Mouse (Mus musculus) MEL (cell line): Measurements from ENCODE around the gene Enpp4. TPM values are rescaled to one million over a fixed set of nuclear protein-coding genes. Genes with fewer than 3 reads are reported as not detected.

ENCODE experiments used
- DNase-seq: peaks from one replicate; pipeline ENCODE4 v3.0.0; 2011; ENCODE audit warnings: low read depth, low spot score
- H3K27ac ChIP-seq: 2 replicates; pipeline ENCODE4 v1.5.1; 2012; ENCODE audit warnings: low read depth, mild to moderate bottlenecking, control low read depth, low read length, moderate library complexity; ENCODE audit not compliant: control insufficient read depth
- H3K27me3 ChIP-seq, 2 experiments: fragments of 150-350 bp in 1 of 2; sonication (generic) in 1 of 2; 2 replicates each; pipeline ENCODE4 v1.6.1; 2012; ENCODE audit warnings: low read length in 2 of 2, mild to moderate bottlenecking in 2 of 2, improper control_type of control experiment in 1 of 2, moderate library complexity in 1 of 2; ENCODE audit not compliant: insufficient read depth in 2 of 2, control insufficient read depth in 1 of 2
- H3K36me3 ChIP-seq, 2 experiments: 2 replicates each; pipeline ENCODE4 v1.6.1; 2012 to 2014; ENCODE audit warnings: low read length in 2 of 2, improper control_type of control experiment in 1 of 2, inconsistent platforms in 1 of 2, mild to moderate bottlenecking in 1 of 2; ENCODE audit not compliant: insufficient read depth in 2 of 2, control insufficient read depth in 1 of 2
- H3K4me1 ChIP-seq, 2 experiments: fragments of 150-350 bp in 1 of 2; sonication (generic) in 1 of 2; 2 replicates each; pipeline ENCODE4 v1.6.1; 2012; ENCODE audit warnings: low read length in 2 of 2, improper control_type of control experiment in 1 of 2, mild to moderate bottlenecking in 1 of 2; ENCODE audit not compliant: insufficient read depth in 2 of 2, control insufficient read depth in 1 of 2
- H3K4me3 ChIP-seq, 2 experiments: fragments of 150-350 bp in 1 of 2; sonication (generic) in 1 of 2; 2 replicates each; pipeline ENCODE4 v1.5.1; 2012; ENCODE audit warnings: low read depth in 2 of 2, low read length in 2 of 2, mild to moderate bottlenecking in 2 of 2, moderate library complexity in 2 of 2, control low read depth in 1 of 2, improper control_type of control experiment in 1 of 2; ENCODE audit not compliant: control insufficient read depth in 1 of 2, insufficient read depth in 1 of 2
- H3K79me2 ChIP-seq: 2 replicates; pipeline ENCODE4 v1.6.1; 2012; ENCODE audit warnings: mild to moderate bottlenecking, low read length, moderate library complexity; ENCODE audit not compliant: control insufficient read depth, poor library complexity, insufficient read depth
- H3K9ac ChIP-seq: 2 replicates; pipeline ENCODE4 v1.6.1; 2012; ENCODE audit warnings: low read depth, mild to moderate bottlenecking, control low read depth, low read length, moderate library complexity; ENCODE audit not compliant: control insufficient read depth, poor library complexity, severe bottlenecking
- H3K9me3 ChIP-seq: fragments of 150-350 bp; sonication (generic); replicated peaks from 2 replicates; pipeline ENCODE4 v1.6.1; 2012; ENCODE audit warnings: mild to moderate bottlenecking, low read length, improper control_type of control experiment, moderate library complexity; ENCODE audit not compliant: insufficient read depth
- CHD1 ChIP-seq: IDR thresholded peaks from 2 replicates; pipeline ENCODE4 v1.6.1; 2012; ENCODE audit warnings: low read depth, mild to moderate bottlenecking, inconsistent platforms, low read length, improper control_type of control experiment
- CHD2 ChIP-seq: IDR thresholded peaks from 2 replicates; pipeline ENCODE4 v1.6.1; 2011; ENCODE audit warnings: low read length, improper control_type of control experiment
- E2F4 ChIP-seq: IDR thresholded peaks from 2 replicates; pipeline ENCODE4 v1.6.1; 2011; ENCODE audit warnings: low read depth, low read length, improper control_type of control experiment, borderline replicate concordance
- ELF1 ChIP-seq: IDR thresholded peaks from 2 replicates; pipeline ENCODE4 v1.6.1; 2014; ENCODE audit warnings: low read depth, mild to moderate bottlenecking, inconsistent platforms, low read length, improper control_type of control experiment, moderate library complexity
- EP300 ChIP-seq, 2 experiments: IDR thresholded peaks; 2 replicates each; pipeline ENCODE4 v1.6.1; 2011; ENCODE audit warnings: improper control_type of control experiment in 2 of 2, low read length in 2 of 2, low read depth in 1 of 2, mild to moderate bottlenecking in 1 of 2
- ETS1 ChIP-seq: IDR thresholded peaks from 2 replicates; pipeline ENCODE4 v1.6.1; 2012; ENCODE audit warnings: low read depth, mild to moderate bottlenecking, inconsistent platforms, low read length, improper control_type of control experiment, moderate library complexity
- GABPA ChIP-seq: IDR thresholded peaks from 2 replicates; pipeline ENCODE4 v1.6.1; 2012; ENCODE audit warnings: low read depth, mild to moderate bottlenecking, inconsistent platforms, low read length, improper control_type of control experiment, moderate library complexity
- GATA1 ChIP-seq: IDR thresholded peaks from 2 replicates; pipeline ENCODE4 v1.6.1; 2011; ENCODE audit warnings: low read depth, low read length, improper control_type of control experiment
- HCFC1 ChIP-seq: IDR thresholded peaks from 2 replicates; pipeline ENCODE4 v1.6.1; 2012; ENCODE audit warnings: low read depth, mild to moderate bottlenecking, inconsistent platforms, low read length, improper control_type of control experiment, moderate library complexity
- JUND ChIP-seq: IDR thresholded peaks from 2 replicates; pipeline ENCODE4 v1.6.1; 2011; ENCODE audit warnings: low read depth, mild to moderate bottlenecking, improper control_type of control experiment, low read length
- KAT2A ChIP-seq: conservative IDR thresholded peaks from 2 replicates; pipeline ENCODE4 v1.6.1; 2012; ENCODE audit warnings: low read depth, low read length, improper control_type of control experiment, inconsistent platforms
- MAZ ChIP-seq: IDR thresholded peaks from 2 replicates; pipeline ENCODE4 v1.6.1; 2012; ENCODE audit warnings: low read depth, mild to moderate bottlenecking, inconsistent platforms, low read length, improper control_type of control experiment
- MXI1 ChIP-seq: IDR thresholded peaks from 2 replicates; pipeline ENCODE4 v1.6.1; 2011; ENCODE audit warnings: mild to moderate bottlenecking, low read depth, low read length, improper control_type of control experiment
- NRF1 ChIP-seq: IDR thresholded peaks from 2 replicates; pipeline ENCODE4 v1.6.1; 2014; ENCODE audit warnings: low read depth, mild to moderate bottlenecking, inconsistent platforms, low read length, improper control_type of control experiment, moderate library complexity; ENCODE audit not compliant: poor library complexity, insufficient read depth, severe bottlenecking
- POLR2A ChIP-seq, 2 experiments: IDR thresholded peaks; 2 replicates each; pipeline ENCODE4 v1.6.1; 2011 to 2012; ENCODE audit warnings: low read length in 2 of 2, mild to moderate bottlenecking in 2 of 2, control low read depth in 1 of 2, improper control_type of control experiment in 1 of 2, low read depth in 1 of 2, moderate library complexity in 1 of 2; ENCODE audit not compliant: control insufficient read depth in 1 of 2, insufficient read depth in 1 of 2, poor library complexity in 1 of 2
- POLR2AphosphoS2 ChIP-seq: IDR thresholded peaks from 2 replicates; pipeline ENCODE4 v1.6.1; 2011; ENCODE audit warnings: low read length, improper control_type of control experiment
- POLR2AphosphoS5 ChIP-seq: IDR thresholded peaks from 2 replicates; pipeline ENCODE4 v1.6.1; 2012; ENCODE audit warnings: low read depth, borderline replicate concordance, mild to moderate bottlenecking, inconsistent platforms, low read length, moderate library complexity, mixed read lengths
- RAD21 ChIP-seq: IDR thresholded peaks from 2 replicates; pipeline ENCODE4 v1.6.1; 2011; ENCODE audit warnings: mild to moderate bottlenecking, low read depth, low read length, improper control_type of control experiment
- SIN3A ChIP-seq: IDR thresholded peaks from 2 replicates; pipeline ENCODE4 v1.6.1; 2012; ENCODE audit warnings: low read length, improper control_type of control experiment, inconsistent platforms
- SMC3 ChIP-seq: IDR thresholded peaks from 2 replicates; pipeline ENCODE4 v1.6.1; 2011; ENCODE audit warnings: low read depth, low read length, improper control_type of control experiment
- TAL1 ChIP-seq: IDR thresholded peaks from 2 replicates; pipeline ENCODE4 v1.6.1; 2012; ENCODE audit warnings: mild to moderate bottlenecking, inconsistent platforms, low read length, moderate library complexity, mixed read lengths
- TBP ChIP-seq: IDR thresholded peaks from 2 replicates; pipeline ENCODE4 v1.8.0; 2011; ENCODE audit warnings: low read depth, low read length, improper control_type of control experiment
- USF2 ChIP-seq, 2 experiments: IDR thresholded peaks; 2 replicates each; pipeline ENCODE4 v1.6.1; 2011 to 2012; ENCODE audit warnings: improper control_type of control experiment in 2 of 2, low read length in 2 of 2, borderline replicate concordance in 1 of 2, inconsistent platforms in 1 of 2, low read depth in 1 of 2, mild to moderate bottlenecking in 1 of 2; ENCODE audit not compliant: insufficient read depth in 1 of 2
- ZC3H11A ChIP-seq: IDR thresholded peaks from 2 replicates; pipeline ENCODE4 v1.6.1; 2012; ENCODE audit warnings: low read depth, mild to moderate bottlenecking, inconsistent platforms, low read length, improper control_type of control experiment
- polyA plus RNA-seq, 2 experiments: library from polyadenylated mRNA; stranded (reverse) in 1 of 2; unstranded in 1 of 2; fragments of >175 nt in 1 of 2; fragments of >200 nt in 1 of 2; gene quantifications; 2 replicates each; pipeline versions ENCODE4 v1.2.1 to v1.2.4; 2012; ENCODE audit warnings: low replicate concordance in 2 of 2, low read depth in 1 of 2; ENCODE audit not compliant: insufficient read length in 2 of 2, insufficient read depth in 1 of 2, missing spikeins in 1 of 2
- total RNA-seq: library from RNA; depleted of rRNA; stranded (reverse); fragments of 300-350 nt; gene quantifications from 2 replicates; pipeline ENCODE4 v1.2.3, GENCODE M21; 2012

Gene Enpp4
- total and polyA plus RNA-seq, 3 experiments = 13.9 to 21.7 TPM; not detected in 1

GRCm38 (mm10) chr17:44105287-44106138 is at the start of gene Enpp4 (continued):
- TF ChIP-seq TAL1 = no peak
- peak; percentile 50 to 73; a peak in 3 of 4 replicates for TF ChIP-seq POLR2A (IDR thresholded peaks at IDR 0.05; ENCODE audit: control insufficient read depth in 1 of 2, insufficient read depth in 1 of 2, low read depth in 1 of 2, low read length in 2 of 2, poor library complexity in 1 of 2)

GRCm38 (mm10) chr17:44155204-44155603 is 49.6 kb upstream of the Enpp4 start:
- TF ChIP-seq CHD2 = no peak
- TF ChIP-seq TAL1 = no peak
- TF ChIP-seq MXI1 = no peak
- TF ChIP-seq GATA1 = no peak
- no peak for TF ChIP-seq MAZ
- no peak for TF ChIP-seq HCFC1
- TF ChIP-seq EP300 (IDR thresholded peaks at IDR 0.05; ENCODE audit: low read depth in 1 of 2, low read length in 2 of 2) = no peak
- TF ChIP-seq NRF1 = no peak
- TF ChIP-seq GABPA = no peak
- no peak for TF ChIP-seq SMC3
- TF ChIP-seq POLR2A (IDR thresholded peaks at IDR 0.05; ENCODE audit: control insufficient read depth in 1 of 2, insufficient read depth in 1 of 2, low read depth in 1 of 2, low read length in 2 of 2, poor library complexity in 1 of 2) = no peak
- TF ChIP-seq CHD1 = no peak
- no peak overlapping the region for H3K27ac ChIP-seq
- H3K27me3 ChIP-seq = no peaks in the 10 kb centered on the region
- DNase-seq = no peak
- no peaks in the 10 kb centered on the region for H3K36me3 ChIP-seq
- no peaks in the 10 kb centered on the region for H3K4me1 ChIP-seq
- H3K9ac ChIP-seq = no peak overlapping the region
- no peak overlapping the region for H3K4me3 ChIP-seq
- no peaks in the 10 kb centered on the region for H3K79me2 ChIP-seq
- no peaks in the 10 kb centered on the region for H3K9me3 ChIP-seq

GRCm38 (mm10) chr17:44153871-44154270 is 48.3 kb upstream of the Enpp4 start:
- TF ChIP-seq ZC3H11A (no peak), POLR2A (IDR thresholded peaks at IDR 0.05; ENCODE audit: control insufficient read depth in 1 of 2, insufficient read depth in 1 of 2, low read depth in 1 of 2, low read length in 2 of 2, poor library complexity in 1 of 2) (no peak), E2F4 (no peak), MXI1 (no peak), ETS1 (no peak), SMC3 (no peak), SIN3A (no peak), POLR2AphosphoS5 (no peak), MAZ (no peak), ELF1 (no peak), RAD21 (no peak), NRF1 (no peak), POLR2AphosphoS2 (no peak), USF2 (IDR thresholded peaks at IDR 0.05; ENCODE audit: borderline replicate concordance in 1 of 2, insufficient read depth in 1 of 2, low read depth in 1 of 2, low read length in 2 of 2) (no peak), JUND (no peak), KAT2A (no peak), TBP (no peak)
- TF ChIP-seq, all 39 proteins: peak for 0
- H3K4me1 ChIP-seq = no peaks in the 10 kb centered on the region
- no peak overlapping the region for H3K27ac ChIP-seq
- H3K36me3 ChIP-seq = no peaks in the 10 kb centered on the region
- H3K27me3 ChIP-seq = no peaks in the 10 kb centered on the region
- no peak for DNase-seq
- no peaks in the 10 kb centered on the region for H3K79me2 ChIP-seq
- no peak overlapping the region for H3K9ac ChIP-seq
- no peaks in the 10 kb centered on the region for H3K9me3 ChIP-seq
- H3K4me3 ChIP-seq = no peak overlapping the region
